Mouse (Mus musculus) liver, adult 2 months (tissue): Measurements from ENCODE around the gene Agfg2.

ENCODE experiments used
- CTCF ChIP-seq: fragments of 200-500 bp; IDR thresholded peaks from 2 replicates; pipeline ENCODE4 v1.5.1; 2011; ENCODE audit warnings: low read depth, low read length, control low read depth
- POLR2A ChIP-seq: fragments of 200-500 bp; IDR thresholded peaks from 2 replicates; pipeline ENCODE4 v1.6.1; 2011; ENCODE audit warnings: low read length, control low read depth; ENCODE audit not compliant: insufficient read depth; ENCODE audit errors: extremely low read depth

GRCm38 (mm10) chr5:137613076-137613475 lies 71.5 kb downstream of the Agfg2 start:
- TF ChIP-seq POLR2A (no peak), CTCF (no peak)
